Mouse (Mus musculus) MEL (cell line): ENCODE measurements around the gene Slmap. TPM values are rescaled to one million over a fixed set of nuclear protein-coding genes. Genes with fewer than 3 reads are reported as not detected.
"Not testable (repeated sequence)": the region's sequence is repeated elsewhere in the genome, so short reads cannot be mapped to it uniquely, and the experiment has no call there.

Experiments
- DNase-seq: peaks from one replicate; pipeline ENCODE4 v3.0.0; 2011; ENCODE audit warnings: low read depth, low spot score
- H3K27ac ChIP-seq: 2 replicates; pipeline ENCODE4 v1.5.1; 2012; ENCODE audit warnings: low read depth, mild to moderate bottlenecking, control low read depth, low read length, moderate library complexity; ENCODE audit not compliant: control insufficient read depth
- H3K27me3 ChIP-seq, 2 experiments: fragments of 150-350 bp in 1 of 2; sonication (generic) in 1 of 2; 2 replicates each; pipeline ENCODE4 v1.6.1; 2012; ENCODE audit warnings: low read length in 2 of 2, mild to moderate bottlenecking in 2 of 2, improper control_type of control experiment in 1 of 2, moderate library complexity in 1 of 2; ENCODE audit not compliant: insufficient read depth in 2 of 2, control insufficient read depth in 1 of 2
- H3K36me3 ChIP-seq, 2 experiments: 2 replicates each; pipeline ENCODE4 v1.6.1; 2012 to 2014; ENCODE audit warnings: low read length in 2 of 2, improper control_type of control experiment in 1 of 2, inconsistent platforms in 1 of 2, mild to moderate bottlenecking in 1 of 2; ENCODE audit not compliant: insufficient read depth in 2 of 2, control insufficient read depth in 1 of 2
- H3K4me1 ChIP-seq, 2 experiments: fragments of 150-350 bp in 1 of 2; sonication (generic) in 1 of 2; 2 replicates each; pipeline ENCODE4 v1.6.1; 2012; ENCODE audit warnings: low read length in 2 of 2, improper control_type of control experiment in 1 of 2, mild to moderate bottlenecking in 1 of 2; ENCODE audit not compliant: insufficient read depth in 2 of 2, control insufficient read depth in 1 of 2
- H3K4me3 ChIP-seq, 2 experiments: fragments of 150-350 bp in 1 of 2; sonication (generic) in 1 of 2; 2 replicates each; pipeline ENCODE4 v1.5.1; 2012; ENCODE audit warnings: low read depth in 2 of 2, low read length in 2 of 2, mild to moderate bottlenecking in 2 of 2, moderate library complexity in 2 of 2, control low read depth in 1 of 2, improper control_type of control experiment in 1 of 2; ENCODE audit not compliant: control insufficient read depth in 1 of 2, insufficient read depth in 1 of 2
- H3K79me2 ChIP-seq: 2 replicates; pipeline ENCODE4 v1.6.1; 2012; ENCODE audit warnings: mild to moderate bottlenecking, low read length, moderate library complexity; ENCODE audit not compliant: control insufficient read depth, poor library complexity, insufficient read depth
- H3K9ac ChIP-seq: 2 replicates; pipeline ENCODE4 v1.6.1; 2012; ENCODE audit warnings: low read depth, mild to moderate bottlenecking, control low read depth, low read length, moderate library complexity; ENCODE audit not compliant: control insufficient read depth, poor library complexity, severe bottlenecking
- H3K9me3 ChIP-seq: fragments of 150-350 bp; sonication (generic); replicated peaks from 2 replicates; pipeline ENCODE4 v1.6.1; 2012; ENCODE audit warnings: mild to moderate bottlenecking, low read length, improper control_type of control experiment, moderate library complexity; ENCODE audit not compliant: insufficient read depth
- BHLHE40 ChIP-seq: IDR thresholded peaks from 2 replicates; pipeline ENCODE4 v1.6.1; 2012; ENCODE audit warnings: low read depth, mild to moderate bottlenecking, inconsistent platforms, low read length, improper control_type of control experiment, borderline replicate concordance
- CTCF ChIP-seq, 3 experiments: IDR thresholded peaks in 2 of 3; conservative IDR thresholded peaks in 1 of 3; 2 replicates each; pipeline ENCODE4 v1.5.1; 2011 to 2012; ENCODE audit warnings: low read length in 3 of 3, low read depth in 2 of 3, mild to moderate bottlenecking in 2 of 3, improper control_type of control experiment in 1 of 3, inconsistent platforms in 1 of 3, mixed read lengths in 1 of 3, moderate library complexity in 1 of 3; ENCODE audit not compliant: control insufficient read depth in 1 of 3, insufficient read depth in 1 of 3, poor library complexity in 1 of 3, severe bottlenecking in 1 of 3
- E2F4 ChIP-seq: IDR thresholded peaks from 2 replicates; pipeline ENCODE4 v1.6.1; 2011; ENCODE audit warnings: low read depth, low read length, improper control_type of control experiment, borderline replicate concordance
- ELF1 ChIP-seq: IDR thresholded peaks from 2 replicates; pipeline ENCODE4 v1.6.1; 2014; ENCODE audit warnings: low read depth, mild to moderate bottlenecking, inconsistent platforms, low read length, improper control_type of control experiment, moderate library complexity
- EP300 ChIP-seq, 2 experiments: IDR thresholded peaks; 2 replicates each; pipeline ENCODE4 v1.6.1; 2011; ENCODE audit warnings: improper control_type of control experiment in 2 of 2, low read length in 2 of 2, low read depth in 1 of 2, mild to moderate bottlenecking in 1 of 2
- ETS1 ChIP-seq: IDR thresholded peaks from 2 replicates; pipeline ENCODE4 v1.6.1; 2012; ENCODE audit warnings: low read depth, mild to moderate bottlenecking, inconsistent platforms, low read length, improper control_type of control experiment, moderate library complexity
- GATA1 ChIP-seq: IDR thresholded peaks from 2 replicates; pipeline ENCODE4 v1.6.1; 2011; ENCODE audit warnings: low read depth, low read length, improper control_type of control experiment
- HCFC1 ChIP-seq: IDR thresholded peaks from 2 replicates; pipeline ENCODE4 v1.6.1; 2012; ENCODE audit warnings: low read depth, mild to moderate bottlenecking, inconsistent platforms, low read length, improper control_type of control experiment, moderate library complexity
- KAT2A ChIP-seq: conservative IDR thresholded peaks from 2 replicates; pipeline ENCODE4 v1.6.1; 2012; ENCODE audit warnings: low read depth, low read length, improper control_type of control experiment, inconsistent platforms
- MXI1 ChIP-seq: IDR thresholded peaks from 2 replicates; pipeline ENCODE4 v1.6.1; 2011; ENCODE audit warnings: mild to moderate bottlenecking, low read depth, low read length, improper control_type of control experiment
- POLR2AphosphoS5 ChIP-seq: IDR thresholded peaks from 2 replicates; pipeline ENCODE4 v1.6.1; 2012; ENCODE audit warnings: low read depth, borderline replicate concordance, mild to moderate bottlenecking, inconsistent platforms, low read length, moderate library complexity, mixed read lengths
- RAD21 ChIP-seq: IDR thresholded peaks from 2 replicates; pipeline ENCODE4 v1.6.1; 2011; ENCODE audit warnings: mild to moderate bottlenecking, low read depth, low read length, improper control_type of control experiment
- SIN3A ChIP-seq: IDR thresholded peaks from 2 replicates; pipeline ENCODE4 v1.6.1; 2012; ENCODE audit warnings: low read length, improper control_type of control experiment, inconsistent platforms
- TBP ChIP-seq: IDR thresholded peaks from 2 replicates; pipeline ENCODE4 v1.8.0; 2011; ENCODE audit warnings: low read depth, low read length, improper control_type of control experiment
- UBTF ChIP-seq: IDR thresholded peaks from 2 replicates; pipeline ENCODE4 v1.6.1; 2012; ENCODE audit warnings: low read depth, mild to moderate bottlenecking, inconsistent platforms, low read length, improper control_type of control experiment, moderate library complexity, borderline replicate concordance; ENCODE audit not compliant: insufficient read depth
- ZC3H11A ChIP-seq: IDR thresholded peaks from 2 replicates; pipeline ENCODE4 v1.6.1; 2012; ENCODE audit warnings: low read depth, mild to moderate bottlenecking, inconsistent platforms, low read length, improper control_type of control experiment
- ZKSCAN1 ChIP-seq: IDR thresholded peaks from 2 replicates; pipeline ENCODE4 v1.6.1; 2012; ENCODE audit warnings: low read depth, mild to moderate bottlenecking, inconsistent platforms, low read length, improper control_type of control experiment, moderate library complexity
- polyA plus RNA-seq, 2 experiments: library from polyadenylated mRNA; stranded (reverse) in 1 of 2; unstranded in 1 of 2; fragments of >175 nt in 1 of 2; fragments of >200 nt in 1 of 2; gene quantifications; 2 replicates each; pipeline versions ENCODE4 v1.2.1 to v1.2.4; 2012; ENCODE audit warnings: low replicate concordance in 2 of 2, low read depth in 1 of 2; ENCODE audit not compliant: insufficient read length in 2 of 2, insufficient read depth in 1 of 2, missing spikeins in 1 of 2
- total RNA-seq: library from RNA; depleted of rRNA; stranded (reverse); fragments of 300-350 nt; gene quantifications from 2 replicates; pipeline ENCODE4 v1.2.3, GENCODE M21; 2012

Gene Slmap
- total and polyA plus RNA-seq, 3 experiments = 21.4 to 41.9 TPM; not detected in 1

DNA sequence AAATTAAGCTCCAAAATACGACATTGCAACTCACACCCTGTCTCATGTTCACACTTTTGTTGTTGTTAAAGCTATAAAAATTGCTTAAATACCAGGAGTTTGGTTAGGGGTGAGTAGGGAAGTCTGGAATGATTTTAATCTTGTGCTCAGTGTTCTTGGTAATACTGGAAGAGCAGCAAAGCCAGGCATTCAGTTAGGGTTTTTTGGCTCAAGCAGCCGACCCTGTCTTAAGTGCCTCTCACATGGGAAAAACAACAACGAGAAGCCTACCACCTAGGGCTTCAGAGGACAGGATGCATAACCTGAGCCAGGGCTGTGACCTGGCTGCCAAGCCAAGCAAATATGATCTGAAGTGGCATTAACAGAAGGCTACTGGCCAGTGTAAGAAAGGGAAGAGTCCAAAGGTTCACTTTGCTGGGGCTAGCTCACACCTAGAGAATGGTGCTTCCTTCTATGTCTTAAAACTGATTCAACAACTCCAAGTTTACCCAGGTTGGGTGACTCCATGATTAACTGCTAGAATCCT is 41.6 kb upstream of the Slmap start:
- H3K9ac ChIP-seq = no peak overlapping the region
- no peaks in the 10 kb centered on the region for H3K9me3 ChIP-seq
- DNase-seq = no peak
- no peaks in the 10 kb centered on the region for H3K27me3 ChIP-seq
- peaks cover 0 to 16% of the 10 kb centered on the region in 2 experiments; a peak in 2 of 4 replicates for H3K36me3 ChIP-seq
- TF ChIP-seq KAT2A (no peak), RAD21 (no peak), HCFC1 (no peak), TBP (no peak), SIN3A (no peak), GATA1 (no peak), BHLHE40 (no peak), ELF1 (no peak), ZC3H11A (no peak), EP300 (IDR thresholded peaks at IDR 0.05; ENCODE audit: low read depth in 1 of 2, low read length in 2 of 2) (no peak), UBTF (no peak), CTCF (IDR thresholded peaks at IDR 0.05 in 2 of 3, conservative IDR thresholded peaks at IDR 0.05 in 1 of 3; ENCODE audit: control insufficient read depth in 1 of 3, insufficient read depth in 1 of 3, low read depth in 2 of 3, low read length in 3 of 3, poor library complexity in 1 of 3, severe bottlenecking in 1 of 3) (no peak), MXI1 (no peak), POLR2AphosphoS5 (no peak), E2F4 (no peak), ZKSCAN1 (no peak), ETS1 (no peak)
- no peak overlapping the region for H3K4me3 ChIP-seq
- H3K27ac ChIP-seq = no peak overlapping the region
- H3K79me2 ChIP-seq = peaks cover 11% of the 10 kb centered on the region
- H3K4me1 ChIP-seq = peaks cover 10 to 15% of the 10 kb centered on the region in 2 experiments

DNA sequence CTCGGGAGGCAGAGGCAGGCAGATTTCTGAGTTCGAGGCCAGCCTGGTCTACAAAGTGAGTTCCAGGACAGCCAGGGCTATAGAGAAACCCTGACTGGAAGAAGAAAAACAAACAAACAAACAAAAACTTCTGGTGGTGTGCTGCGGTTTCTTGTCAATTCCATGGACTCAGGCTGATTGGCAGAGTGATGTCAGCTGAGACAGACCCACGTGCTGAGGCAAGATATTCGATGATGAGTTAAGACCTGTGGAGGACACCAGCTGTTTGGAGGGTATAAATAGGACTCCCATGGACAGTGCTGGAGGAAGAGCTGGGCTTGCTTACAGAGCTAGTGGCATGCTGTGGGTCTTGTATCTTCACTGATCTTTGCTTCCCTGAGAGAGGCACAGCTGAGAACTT is 38.8 kb upstream of the Slmap start, which contains the start of gene Dennd6a:
Gene Dennd6a (plus strand): TSS at position 301 of the 400 bp plus-strand sequence.
- H3K4me1 ChIP-seq = peaks cover 4 to 12% of the 10 kb centered on the region in 2 experiments
- H3K9ac ChIP-seq, H3K9me3 ChIP-seq, H3K79me2 ChIP-seq, H3K4me3 ChIP-seq, H3K27ac ChIP-seq, H3K27me3 ChIP-seq, DNase-seq: not testable (repeated sequence)
- H3K36me3 ChIP-seq = peaks cover 0 to 10% of the 10 kb centered on the region in 2 experiments; a peak in 2 of 4 replicates
